Mouse (Mus musculus) MEL (cell line): Measurements from ENCODE around the gene Jdp2.

Source experiments
- MAX ChIP-seq: IDR thresholded peaks from 2 replicates; pipeline ENCODE4 v1.6.1; 2011; ENCODE audit warnings: low read length, improper control_type of control experiment
- RCOR1 ChIP-seq: IDR thresholded peaks from 2 replicates; pipeline ENCODE4 v1.6.1; 2012; ENCODE audit warnings: low read depth, mild to moderate bottlenecking, inconsistent platforms, low read length, improper control_type of control experiment

- TF ChIP-seq MAX = no peak
- no peak for TF ChIP-seq RCOR1
These were observed 48.5 kb downstream of the Jdp2 start for GRCm38 (mm10) chr12:85647346-85647745.
